Mouse (Mus musculus): ENCODE results near the gene Sgcg. TPM values are rescaled to one million over a fixed set of nuclear protein-coding genes. Genes with fewer than 3 reads are reported as not detected.
A peak's percentile ranks its signal among the peaks of the same experiment; 100 is the strongest.

Gene Sgcg
- polyA plus RNA-seq (2012; fragmentation: generic; extraction: Trizol): 60.1 TPM

DNA sequence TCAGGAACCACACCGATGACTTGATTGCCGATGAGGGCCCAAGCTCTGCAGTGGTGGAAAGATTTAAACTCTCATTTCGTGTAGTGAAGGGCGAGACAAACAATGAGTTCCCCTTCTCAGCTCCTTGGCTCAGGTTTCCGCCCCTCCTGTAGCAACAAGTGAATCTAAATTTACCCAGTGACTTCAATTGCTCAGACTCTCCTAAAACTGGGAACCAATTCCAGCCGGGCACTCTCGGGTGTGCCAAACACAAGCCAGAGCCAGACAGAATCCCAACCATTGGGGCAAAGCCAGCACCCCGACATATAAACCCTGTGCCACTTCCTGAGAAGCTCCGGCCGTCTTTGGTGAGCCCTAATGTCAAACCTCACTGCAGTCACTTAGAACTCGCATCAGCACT lies at the start of gene Sgcg:
Gene Sgcg (minus strand): TSS at position 139 of the 400 bp plus-strand sequence.
- H3K36me3 ChIP-seq (ENCODE audit: control insufficient read depth, insufficient read depth): no peaks in the 10 kb centered on the region
- peaks cover 5% of the 10 kb centered on the region for H3K79me2 ChIP-seq (ENCODE audit: control insufficient read depth, insufficient read depth)
- no peak within 1 kb of the TSS for H3ac ChIP-seq (ENCODE audit: control insufficient read depth, insufficient read length)
- H3K27me3 ChIP-seq (ENCODE audit: control insufficient read depth, insufficient read depth, insufficient read length): no peaks in the 10 kb centered on the region
- H3K4me3 ChIP-seq: peak within 1 kb of the TSS; percentile 24
- H3K4me2 ChIP-seq (ENCODE audit: low read depth): peak within 1 kb of the TSS; percentile 64
- no peak for TF ChIP-seq E2F4 (IDR thresholded peaks at IDR 0.05; ENCODE audit: insufficient read depth)
- TF ChIP-seq TCF12 (IDR thresholded peaks at IDR 0.05; ENCODE audit: insufficient read depth, poor library complexity, severe bottlenecking): no peak
- TF ChIP-seq REST (IDR thresholded peaks at IDR 0.05; ENCODE audit: insufficient read depth, insufficient read length): no peak
- TF ChIP-seq POLR2A (IDR thresholded peaks at IDR 0.05; ENCODE audit: insufficient read length, low read depth): no peak
- no peak for TF ChIP-seq MAX (IDR thresholded peaks at IDR 0.05; ENCODE audit: low read depth)
- no peak for TF ChIP-seq USF1 (IDR thresholded peaks at IDR 0.05; ENCODE audit: low read depth)
- no peak for TF ChIP-seq MYOD1 (IDR thresholded peaks at IDR 0.05; ENCODE audit: control insufficient read depth in 1 of 3, insufficient read length in 2 of 3, low read depth in 2 of 3)
- no peak for TF ChIP-seq POLR2AphosphoS2 (IDR thresholded peaks at IDR 0.05; ENCODE audit: insufficient read length, low read depth)
- no peak for TF ChIP-seq MYOG (IDR thresholded peaks at IDR 0.05; ENCODE audit: control insufficient read depth in 1 of 3, insufficient read depth in 1 of 3, insufficient read length in 2 of 3, low read depth in 2 of 3)
- no peak for TF ChIP-seq TCF3 (IDR thresholded peaks at IDR 0.05; ENCODE audit: insufficient read length, low read depth)
- no peak for TF ChIP-seq CEBPB (IDR thresholded peaks at IDR 0.05; ENCODE audit: insufficient read depth, poor library complexity, severe bottlenecking)
- TF ChIP-seq SRF (IDR thresholded peaks at IDR 0.05; ENCODE audit: control insufficient read depth, insufficient read length, low read depth): no peak

DNA sequence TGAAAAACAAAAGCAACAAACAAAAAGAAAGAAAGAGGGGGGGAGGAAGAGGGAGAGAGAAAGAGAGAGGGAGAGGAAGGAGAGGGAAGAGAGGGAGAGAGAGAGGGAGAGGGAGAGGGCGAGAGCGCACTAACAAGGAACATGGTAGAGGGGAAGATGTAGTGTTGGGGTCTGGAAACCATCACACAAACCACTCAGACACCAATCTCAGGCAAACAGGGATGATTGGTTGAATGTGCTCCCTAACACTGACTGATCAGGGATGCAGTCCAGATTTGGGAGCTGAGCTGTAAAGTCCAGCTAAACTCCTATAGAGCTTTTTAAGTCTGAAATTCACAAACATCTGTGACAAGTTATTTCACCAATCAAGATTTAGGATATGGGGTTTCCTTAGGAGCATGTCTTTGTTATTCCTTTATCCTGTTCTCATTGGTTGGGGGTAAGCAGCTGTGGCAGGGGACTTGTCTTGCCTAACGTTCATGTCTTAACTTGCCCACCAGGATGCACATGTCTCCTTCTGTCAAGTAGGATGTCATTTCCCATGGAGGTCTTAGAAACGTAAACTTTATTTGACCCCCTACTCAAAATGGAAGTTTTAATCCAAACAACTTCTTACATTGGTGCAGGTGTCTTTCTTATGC lies 45.8 kb upstream of the Sgcg start:
- no peak for TF ChIP-seq USF1 (IDR thresholded peaks at IDR 0.05; ENCODE audit: low read depth)
- no peak for TF ChIP-seq MAX (IDR thresholded peaks at IDR 0.05; ENCODE audit: low read depth)
- TF ChIP-seq E2F4 (IDR thresholded peaks at IDR 0.05; ENCODE audit: insufficient read depth): no peak
- TF ChIP-seq POLR2AphosphoS2 (IDR thresholded peaks at IDR 0.05; ENCODE audit: insufficient read length, low read depth): no peak
- TF ChIP-seq REST (IDR thresholded peaks at IDR 0.05; ENCODE audit: insufficient read depth, insufficient read length): no peak
- no peak for TF ChIP-seq CEBPB (IDR thresholded peaks at IDR 0.05; ENCODE audit: insufficient read depth, poor library complexity, severe bottlenecking)
- no peak for TF ChIP-seq TCF3 (IDR thresholded peaks at IDR 0.05; ENCODE audit: insufficient read length, low read depth)
- TF ChIP-seq POLR2A (IDR thresholded peaks at IDR 0.05; ENCODE audit: insufficient read length, low read depth): no peak
- no peak for TF ChIP-seq MYOG (IDR thresholded peaks at IDR 0.05; ENCODE audit: control insufficient read depth in 1 of 3, insufficient read depth in 1 of 3, insufficient read length in 2 of 3, low read depth in 2 of 3)
- no peak for TF ChIP-seq MYOD1 (IDR thresholded peaks at IDR 0.05; ENCODE audit: control insufficient read depth in 1 of 3, insufficient read length in 2 of 3, low read depth in 2 of 3)
- TF ChIP-seq TCF12 (IDR thresholded peaks at IDR 0.05; ENCODE audit: insufficient read depth, poor library complexity, severe bottlenecking): no peak
- no peak for TF ChIP-seq SRF (IDR thresholded peaks at IDR 0.05; ENCODE audit: control insufficient read depth, insufficient read length, low read depth)

DNA sequence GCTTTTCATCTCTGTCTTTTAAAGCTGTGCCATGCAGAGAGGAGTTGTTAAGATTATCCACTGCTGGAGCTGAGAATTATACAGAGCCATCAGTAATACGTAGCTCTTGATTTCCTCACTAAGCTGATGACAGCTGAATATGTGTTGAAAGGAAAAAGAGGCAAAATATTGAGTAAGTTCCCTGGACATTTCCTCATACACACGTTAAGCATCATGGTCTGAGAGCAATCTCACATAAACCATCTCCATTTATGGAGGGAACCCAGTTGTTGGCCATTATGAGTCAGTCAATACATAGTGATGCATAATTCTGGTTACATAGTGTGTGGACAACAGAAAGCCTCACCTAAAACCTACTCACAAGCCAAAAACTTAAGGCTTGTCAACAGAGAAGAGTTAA lies 44.1 kb upstream of the Sgcg start:
- H3K4me2 ChIP-seq (ENCODE audit: low read depth): no peak overlapping the region
- no peak overlapping the region for H3ac ChIP-seq (ENCODE audit: control insufficient read depth, insufficient read length)
- H3K4me3 ChIP-seq: no peak overlapping the region
- H3K79me2 ChIP-seq (ENCODE audit: control insufficient read depth, insufficient read depth): no peaks in the 10 kb centered on the region
- no peak for TF ChIP-seq E2F4 (IDR thresholded peaks at IDR 0.05; ENCODE audit: insufficient read depth)
- TF ChIP-seq CEBPB (IDR thresholded peaks at IDR 0.05; ENCODE audit: insufficient read depth, poor library complexity, severe bottlenecking): no peak
- no peak for TF ChIP-seq TCF12 (IDR thresholded peaks at IDR 0.05; ENCODE audit: insufficient read depth, poor library complexity, severe bottlenecking)
- TF ChIP-seq POLR2AphosphoS2 (IDR thresholded peaks at IDR 0.05; ENCODE audit: insufficient read length, low read depth): no peak
- no peak for TF ChIP-seq REST (IDR thresholded peaks at IDR 0.05; ENCODE audit: insufficient read depth, insufficient read length)
- TF ChIP-seq TCF3 (IDR thresholded peaks at IDR 0.05; ENCODE audit: insufficient read length, low read depth): no peak
- H3K36me3 ChIP-seq (ENCODE audit: control insufficient read depth, insufficient read depth): no peaks in the 10 kb centered on the region
- no peaks in the 10 kb centered on the region for H3K27me3 ChIP-seq (ENCODE audit: control insufficient read depth, insufficient read depth, insufficient read length)

More for the DNA sequence above, 45.8 kb upstream of the Sgcg start:
- Histone ChIP-seq H3ac (ENCODE audit: control insufficient read depth, insufficient read length) (no peak overlapping the region), H3K27me3 (ENCODE audit: control insufficient read depth, insufficient read depth, insufficient read length) (no peaks in the 10 kb centered on the region), H3K4me2 (ENCODE audit: low read depth) (no peak overlapping the region), H3K36me3 (ENCODE audit: control insufficient read depth, insufficient read depth) (no peaks in the 10 kb centered on the region), H3K79me2 (ENCODE audit: control insufficient read depth, insufficient read depth) (no peaks in the 10 kb centered on the region), H3K4me3 (no peak overlapping the region)

DNA sequence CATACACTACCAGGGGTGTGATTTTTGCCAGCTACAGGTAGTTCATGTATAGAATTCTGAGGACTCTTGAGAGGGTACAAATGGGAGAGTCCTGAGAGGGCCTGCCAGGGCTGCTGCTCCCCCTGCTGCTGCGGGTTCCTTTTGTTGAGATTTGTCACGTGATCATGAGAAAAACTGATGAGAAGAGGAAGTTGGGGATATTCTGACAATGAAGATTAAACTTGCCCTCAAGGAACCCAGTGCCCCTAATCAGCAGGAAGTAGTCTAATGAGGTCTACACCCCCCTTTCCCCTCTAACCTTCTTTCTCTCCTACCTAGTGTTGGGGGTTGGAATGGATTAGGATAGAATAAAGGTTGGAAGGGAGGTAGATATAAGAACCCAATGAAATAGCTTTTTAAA lies 43.0 kb upstream of the Sgcg start:
- H3K36me3 ChIP-seq (ENCODE audit: control insufficient read depth, insufficient read depth): no peaks in the 10 kb centered on the region

More for the DNA sequence above, 43.0 kb upstream of the Sgcg start:
- Histone ChIP-seq H3K27me3 (ENCODE audit: control insufficient read depth, insufficient read depth, insufficient read length) (peaks cover 6% of the 10 kb centered on the region), H3ac (ENCODE audit: control insufficient read depth, insufficient read length) (no peak overlapping the region), H3K4me2 (ENCODE audit: low read depth) (no peak overlapping the region), H3K79me2 (ENCODE audit: control insufficient read depth, insufficient read depth) (no peaks in the 10 kb centered on the region), H3K4me3 (no peak overlapping the region)
- no peak for TF ChIP-seq USF1 (IDR thresholded peaks at IDR 0.05; ENCODE audit: low read depth)
- no peak for TF ChIP-seq MAX (IDR thresholded peaks at IDR 0.05; ENCODE audit: low read depth)
- no peak for TF ChIP-seq MYOD1 (IDR thresholded peaks at IDR 0.05; ENCODE audit: control insufficient read depth in 1 of 3, insufficient read length in 2 of 3, low read depth in 2 of 3)
- no peak for TF ChIP-seq MYOG (IDR thresholded peaks at IDR 0.05; ENCODE audit: control insufficient read depth in 1 of 3, insufficient read depth in 1 of 3, insufficient read length in 2 of 3, low read depth in 2 of 3)
- TF ChIP-seq E2F4 (IDR thresholded peaks at IDR 0.05; ENCODE audit: insufficient read depth): no peak
- TF ChIP-seq REST (IDR thresholded peaks at IDR 0.05; ENCODE audit: insufficient read depth, insufficient read length): no peak
- no peak for TF ChIP-seq POLR2AphosphoS2 (IDR thresholded peaks at IDR 0.05; ENCODE audit: insufficient read length, low read depth)
- no peak for TF ChIP-seq CEBPB (IDR thresholded peaks at IDR 0.05; ENCODE audit: insufficient read depth, poor library complexity, severe bottlenecking)
- TF ChIP-seq SRF (IDR thresholded peaks at IDR 0.05; ENCODE audit: control insufficient read depth, insufficient read length, low read depth): no peak

Measured in myocyte (in vitro differentiated cells).